Mouse (Mus musculus) urinary bladder, adult 2 months (tissue): ENCODE results near the gene Coq8b. TPM values are rescaled to one million over a fixed set of nuclear protein-coding genes. Genes with fewer than 3 reads are reported as not detected.
"Not testable (repeated sequence)": the region's sequence is repeated elsewhere in the genome, so short reads cannot be mapped to it uniquely, and the experiment has no call there.

Source experiments
- DNase-seq: peaks from one replicate; pipeline ENCODE4 v3.0.0; 2022; ENCODE audit warnings: low spot score
- polyA plus RNA-seq: library from polyadenylated mRNA; depleted of rRNA; stranded (reverse); fragments of >200 nt; gene quantifications from 2 replicates; pipeline ENCODE4 v1.2.3, GENCODE M21; 2012

Gene Coq8b
- polyA plus RNA-seq, 1 experiment: 20.4 TPM

DNA sequence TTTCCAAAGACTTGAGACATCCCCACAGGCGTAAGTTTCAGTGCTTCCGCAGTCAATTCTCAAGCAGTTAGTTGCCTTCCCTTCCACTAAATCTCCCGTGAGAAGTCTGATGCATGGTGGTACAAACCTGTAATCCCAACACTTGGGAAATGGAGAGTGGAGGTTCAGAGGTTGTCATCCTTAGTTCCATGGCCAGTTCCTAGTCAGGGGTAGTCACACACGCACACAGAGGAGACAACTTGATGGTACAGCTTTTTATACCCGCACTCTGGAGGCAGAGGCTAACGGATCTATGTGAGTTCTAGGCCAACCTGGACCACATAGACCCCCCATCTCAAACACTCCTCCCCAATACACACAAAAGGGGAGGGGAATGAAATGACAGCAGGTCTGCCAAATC, 4.0 kb upstream of the Coq8b start:
- no peak for DNase-seq

- no peak for DNase-seq
These were observed 2.0 kb upstream of the Coq8b start for GRCm38 (mm10) chr7:27230781-27231180.

- no peak for DNase-seq
These were observed 1.0 kb upstream of the Coq8b start for GRCm38 (mm10) chr7:27231693-27232331.

DNA sequence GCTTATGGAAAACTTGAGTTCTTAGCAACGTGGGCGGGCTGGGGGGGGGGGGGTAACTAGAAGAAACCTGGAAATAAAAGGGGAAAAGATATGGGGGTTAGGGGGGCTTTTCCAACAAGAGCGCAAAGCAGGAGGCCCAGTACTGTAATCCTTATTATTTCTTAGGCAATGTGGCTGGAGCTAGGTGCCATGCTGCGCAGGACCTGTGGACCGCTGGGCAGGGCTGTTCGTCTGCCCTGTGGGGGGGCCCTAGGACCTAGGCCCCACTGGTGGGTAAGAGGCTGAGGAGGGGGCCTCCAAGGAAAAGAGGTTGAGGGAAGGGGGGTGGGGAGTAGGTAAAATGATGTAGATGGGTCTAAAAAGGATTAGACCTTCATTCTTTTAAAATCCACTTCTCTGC, 477 bp downstream of the Coq8b start:
- no peak for DNase-seq

GRCm38 (mm10) chr7:27235726-27236125, 2.9 kb downstream of the Coq8b start:
- no peak for DNase-seq

DNA sequence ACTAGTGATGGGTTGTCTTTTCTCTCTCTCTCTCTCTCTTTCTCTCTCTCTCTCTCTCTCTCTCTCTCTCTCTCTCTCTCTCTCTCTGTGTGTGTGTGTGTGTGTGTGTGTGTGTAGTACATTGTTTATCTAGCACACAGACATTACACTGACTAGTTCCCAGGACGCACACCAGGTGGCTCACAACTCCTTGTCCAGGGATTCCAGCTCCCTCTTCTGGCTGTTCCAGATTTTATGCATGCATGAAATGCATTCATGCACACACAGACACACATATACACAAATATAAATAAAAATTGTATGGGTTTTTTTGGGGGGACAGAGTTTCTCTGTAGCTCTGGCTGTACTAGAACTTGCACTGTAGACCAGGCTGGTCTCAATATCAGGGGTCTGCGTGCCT, 4.7 kb downstream of the Coq8b start:
- no peak for DNase-seq

- DNase-seq: no peak
These were observed 5.7 kb downstream of the Coq8b start for GRCm38 (mm10) chr7:27238568-27238967.

DNA sequence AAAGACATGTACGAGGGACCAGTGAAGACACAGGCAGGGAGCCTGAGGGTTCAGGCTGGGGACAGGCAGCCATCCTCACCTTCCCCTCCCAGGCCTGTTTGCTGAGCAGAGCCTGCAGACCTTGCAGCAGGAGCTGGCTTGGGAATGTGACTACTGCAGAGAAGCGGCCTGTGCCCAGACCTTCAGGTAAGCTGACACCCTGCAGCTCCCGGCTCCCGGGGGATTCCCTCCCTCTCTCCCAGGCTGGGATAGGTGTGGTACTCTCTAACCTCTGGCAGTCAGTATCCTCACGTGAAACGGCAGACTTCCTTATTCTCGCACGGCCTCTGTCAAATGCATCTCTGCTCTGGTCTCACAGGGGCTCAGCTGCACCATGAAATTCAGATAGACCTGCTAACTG, 10.4 kb downstream of the Coq8b start:
- no peak for DNase-seq

GRCm38 (mm10) chr7:27244088-27244487, 11.3 kb downstream of the Coq8b start:
- DNase-seq: not testable (repeated sequence)

DNA sequence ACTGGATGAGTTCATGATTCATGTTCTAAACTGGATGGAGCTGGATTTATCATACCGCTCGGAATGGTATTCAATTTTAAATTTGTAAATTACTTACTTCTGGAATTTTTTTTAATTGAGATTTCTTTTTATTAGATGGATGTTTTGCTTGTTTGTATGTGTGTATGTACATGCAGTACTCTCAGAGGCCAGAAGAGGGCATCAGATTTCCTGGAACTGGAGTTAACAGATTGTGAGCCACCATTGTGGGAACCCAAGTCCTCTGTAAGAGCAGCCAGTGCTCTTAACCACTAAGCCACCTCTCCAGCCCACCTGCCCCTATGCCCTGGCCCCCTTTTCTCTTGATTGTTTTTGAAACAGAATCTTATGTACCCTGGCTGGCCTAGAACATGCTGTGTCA, 16.3 kb downstream of the Coq8b start:
- no peak for DNase-seq

DNA sequence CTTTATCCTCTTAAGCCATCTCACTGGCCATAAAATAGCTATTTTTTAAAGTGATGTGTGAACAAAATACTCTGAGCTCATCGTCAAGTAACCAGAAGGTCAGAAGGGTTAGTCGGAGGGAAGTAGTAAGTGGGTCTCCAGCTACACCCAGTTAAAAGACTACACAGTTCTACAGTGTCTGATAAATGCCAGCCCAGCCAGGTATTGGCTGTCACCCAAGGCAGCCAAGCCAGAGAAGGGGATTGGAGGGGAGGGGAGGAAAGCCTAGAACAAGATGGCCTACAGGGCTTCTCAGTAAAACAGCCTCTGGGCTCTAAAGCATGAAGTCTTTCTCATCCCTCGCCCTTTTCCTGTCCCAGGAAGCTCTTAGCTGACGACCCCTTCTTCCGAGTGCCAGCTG, 17.1 kb downstream of the Coq8b start:
- DNase-seq: no peak

- DNase-seq: no peak
These were observed 19.1 kb downstream of the Coq8b start for GRCm38 (mm10) chr7:27251946-27252345.

GRCm38 (mm10) chr7:27255721-27256120, 22.9 kb downstream of the Coq8b start:
- DNase-seq: no peak

- no peak for DNase-seq
These were observed 24.4 kb downstream of the Coq8b start for GRCm38 (mm10) chr7:27257046-27257851.

DNA sequence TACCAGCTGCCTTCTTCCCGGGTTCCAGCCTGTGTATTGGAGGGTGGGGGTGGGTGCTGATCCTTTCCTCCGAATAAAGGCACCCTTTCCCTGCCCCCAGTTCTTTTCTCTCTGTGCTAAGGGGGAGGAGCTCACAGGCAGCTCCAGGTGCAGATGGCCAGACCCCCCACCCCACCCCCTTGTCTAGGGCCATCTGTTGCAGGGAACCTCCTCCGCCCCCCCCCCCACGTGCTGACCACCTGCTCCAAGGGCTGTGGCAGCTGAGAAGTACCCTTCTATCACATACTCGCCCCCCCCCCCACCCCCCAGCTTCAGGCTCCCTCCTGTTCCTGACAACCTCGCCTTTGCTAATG, 25.0 kb downstream of the Coq8b start:
- no peak for DNase-seq

DNA sequence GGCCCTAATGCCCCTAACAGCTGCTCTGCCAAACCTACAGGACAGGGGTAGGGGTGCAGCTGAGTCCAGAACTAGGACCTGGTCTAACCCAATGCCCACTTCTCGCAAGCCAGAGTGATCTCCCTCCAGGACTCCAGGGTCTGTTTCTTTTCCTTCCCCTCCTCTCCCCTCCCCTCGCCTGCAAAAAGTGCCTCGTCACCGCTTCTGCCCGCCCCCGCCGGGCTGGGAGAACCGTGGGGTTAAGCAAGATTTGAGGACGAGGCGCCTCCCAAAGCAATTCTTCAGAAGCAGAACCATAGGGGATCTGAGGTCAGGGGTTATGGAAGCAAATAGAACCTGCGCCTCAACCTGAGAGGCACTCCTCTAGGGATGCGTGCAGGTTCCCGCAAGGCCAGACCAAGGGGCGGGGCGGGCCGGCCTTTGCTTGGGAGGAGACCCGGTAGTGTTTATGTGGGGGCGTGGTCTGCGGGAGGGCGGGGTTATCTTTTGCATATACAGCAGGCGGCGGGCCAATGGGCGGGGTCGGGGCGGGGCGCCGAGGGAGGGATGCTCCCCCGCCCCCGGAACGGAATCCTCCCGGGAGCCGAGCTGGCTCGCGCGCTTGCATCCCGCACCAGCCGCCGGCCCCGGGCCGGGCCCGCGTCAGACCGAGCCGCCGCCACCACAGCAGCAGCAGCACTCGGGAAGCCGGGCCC, 25.5 kb downstream of the Coq8b start, which contains the start of gene Numbl:
TSS of gene Numbl (plus strand) at position 229 of the 695 bp plus-strand sequence.
- DNase-seq: peak; percentile 89

DNA sequence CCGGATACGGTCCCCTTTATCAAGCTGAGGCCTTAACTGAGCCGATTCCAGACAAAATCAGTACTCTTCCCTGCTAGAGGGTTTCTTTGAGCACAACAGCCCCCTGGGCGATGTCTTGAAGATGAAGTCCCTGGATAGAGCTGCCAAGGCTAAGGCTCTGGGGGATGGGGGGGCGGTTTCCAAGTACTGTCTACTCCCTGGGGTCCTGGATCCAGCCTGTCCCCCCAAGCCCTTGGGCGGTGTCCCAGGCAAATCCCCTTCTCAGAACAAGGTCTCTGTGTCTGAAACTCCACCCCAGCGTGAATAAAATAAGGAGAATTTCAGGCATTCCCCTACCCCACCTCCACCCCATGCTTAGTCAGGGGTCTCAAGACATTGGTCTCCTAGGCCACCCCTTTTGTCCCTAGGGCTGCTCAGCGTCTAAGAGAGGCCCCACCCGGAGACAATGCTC, 26.5 kb downstream of the Coq8b start:
- DNase-seq: no peak

GRCm38 (mm10) chr7:27259771-27260170, 26.9 kb downstream of the Coq8b start:
- no peak for DNase-seq

- DNase-seq: no peak
These were observed 28.0 kb downstream of the Coq8b start for GRCm38 (mm10) chr7:27260856-27261255.

DNA sequence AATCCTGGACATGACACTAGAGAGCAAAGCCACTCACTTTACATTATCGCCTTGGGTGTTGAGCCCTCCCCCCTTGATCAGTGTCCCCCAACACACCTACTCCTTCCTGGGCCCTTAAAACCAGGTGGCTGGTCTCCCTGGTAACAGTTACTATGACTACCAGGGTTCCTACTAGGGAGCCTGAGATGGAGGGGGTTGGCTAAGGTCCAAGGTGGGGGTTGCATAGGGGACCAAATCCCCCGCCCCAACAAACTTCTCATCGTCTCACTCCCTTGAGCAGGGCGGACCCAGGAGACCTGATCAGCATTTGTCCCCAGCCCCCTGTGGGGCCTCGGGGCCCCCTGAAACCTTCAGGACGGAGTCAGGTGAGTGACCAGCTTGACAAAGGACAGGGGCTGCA, 29.1 kb downstream of the Coq8b start:
- DNase-seq: no peak

- DNase-seq: no peak
These were observed 31.9 kb downstream of the Coq8b start for GRCm38 (mm10) chr7:27264761-27265160.

DNA sequence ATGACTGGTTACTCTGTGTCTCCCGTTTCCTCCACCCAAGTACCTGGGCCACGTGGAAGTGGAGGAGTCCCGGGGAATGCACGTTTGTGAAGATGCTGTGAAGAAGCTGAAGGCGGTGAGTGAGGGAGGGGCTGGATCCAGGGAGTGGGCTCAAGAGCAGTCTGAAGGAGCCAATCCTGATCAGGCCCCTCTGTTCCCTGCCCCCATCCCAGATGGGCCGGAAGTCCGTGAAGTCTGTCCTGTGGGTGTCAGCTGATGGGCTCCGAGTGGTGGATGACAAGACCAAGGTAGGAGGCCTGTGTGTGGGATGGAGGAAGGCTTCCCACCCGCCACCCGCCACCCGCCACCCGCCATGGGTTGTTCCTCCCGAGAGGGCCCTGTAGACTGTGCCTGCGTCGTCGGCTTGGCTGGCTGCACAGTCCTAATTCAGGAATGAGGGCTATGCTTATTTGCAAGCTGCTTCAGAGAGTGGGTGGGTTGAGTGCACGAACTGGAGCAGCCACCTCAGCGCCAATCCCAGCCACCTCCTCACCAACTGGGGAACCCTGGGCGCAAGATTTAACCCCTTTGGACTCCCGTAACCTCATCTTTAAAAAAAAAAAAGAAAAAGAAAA, 33.8 kb downstream of the Coq8b start:
- DNase-seq: no peak
